Mouse (Mus musculus) limb, embryonic 14.5 days (tissue): ENCODE results near the gene Lrrc51. TPM values are rescaled to one million over a fixed set of nuclear protein-coding genes. Genes with fewer than 3 reads are reported as not detected.

ENCODE experiments used
- ATAC-seq: fragments of 200-750 bp; cut with Nextera tagmentation; 2 replicates; pipeline ENCODE4 v1.8.0; 2017; ENCODE audit warnings: low read depth, moderate number of reproducible peaks, moderate TSS enrichment; ENCODE audit not compliant: low FRiP score
- DNase-seq: peaks from one replicate; pipeline ENCODE4 v3.0.0-alpha.2; 2015; ENCODE audit warnings: low spot score
- H3K27ac ChIP-seq: fragments of 300-500 bp; sonication (generic); replicated peaks from 2 replicates; pipeline ENCODE4 v1.5.1; 2014; ENCODE audit warnings: low read depth, mild to moderate bottlenecking, low read length, moderate library complexity, mixed read lengths
- H3K27me3 ChIP-seq: fragments of 300-500 bp; sonication (generic); 2 replicates; pipeline ENCODE4 v1.6.1; 2014; ENCODE audit warnings: low read length, mixed read lengths; ENCODE audit not compliant: control insufficient read depth, insufficient read depth
- H3K36me3 ChIP-seq: fragments of 300-500 bp; sonication (generic); 2 replicates; pipeline ENCODE4 v1.6.1; 2014; ENCODE audit warnings: mild to moderate bottlenecking, low read length, moderate library complexity, mixed read lengths; ENCODE audit not compliant: control insufficient read depth, insufficient read depth
- H3K4me1 ChIP-seq: fragments of 300-500 bp; sonication (generic); 2 replicates; pipeline ENCODE4 v1.6.1; 2014; ENCODE audit warnings: antibody characterized with exemption, low read length, mixed read lengths; ENCODE audit not compliant: control insufficient read depth, insufficient read depth
- H3K4me2 ChIP-seq: fragments of 300-500 bp; sonication (generic); replicated peaks from 2 replicates; pipeline ENCODE4 v1.6.1; 2014; ENCODE audit warnings: low read depth, mild to moderate bottlenecking, low read length, moderate library complexity; ENCODE audit not compliant: severe bottlenecking
- H3K4me3 ChIP-seq: fragments of 300-500 bp; sonication (generic); replicated peaks from 2 replicates; pipeline ENCODE4 v1.5.1; 2014; ENCODE audit warnings: low read length
- H3K9ac ChIP-seq: fragments of 300-500 bp; sonication (generic); 2 replicates; pipeline ENCODE4 v1.6.1; 2014; ENCODE audit warnings: mild to moderate bottlenecking, low read depth, low read length, moderate library complexity; ENCODE audit not compliant: severe bottlenecking
- H3K9me3 ChIP-seq: fragments of 300-500 bp; sonication (generic); 2 replicates; pipeline ENCODE4 v1.6.1; 2016; ENCODE audit warnings: low read length; ENCODE audit not compliant: control insufficient read depth
- POLR2A ChIP-seq: fragments of 200-500 bp; IDR thresholded peaks from 2 replicates; pipeline ENCODE4 v1.8.0; 2012; ENCODE audit warnings: inconsistent platforms, mild to moderate bottlenecking, moderate library complexity, borderline replicate concordance; ENCODE audit not compliant: insufficient read depth, insufficient read length; ENCODE audit errors: extremely low read depth
- WGBS: fragments of 180-500 bp; shearing (Covaris S2); extraction: QIAGEN DNeasy Blood & Tissue Kit; methylation state at CpG from one replicate; pipeline ENCODE4 v1.1.7; 2014; 5-methylcytosine and 5-hydroxymethylcytosine counted together
- polyA plus RNA-seq, 2 experiments: library from polyadenylated mRNA; depleted of rRNA in 1 of 2; stranded (reverse) in 1 of 2; unstranded in 1 of 2; fragments of >200 nt; fragmentation: Nextera tagmentation in 1 of 2; extraction: Ambion mirVana in 1 of 2; gene quantifications; 2 replicates each; pipeline versions ENCODE4 v1.2.1 to v1.2.3; 2012 to 2014

Lrrc51 gene
- polyA plus RNA-seq, 2 experiments, result 7.5 to 11.7 TPM

DNA sequence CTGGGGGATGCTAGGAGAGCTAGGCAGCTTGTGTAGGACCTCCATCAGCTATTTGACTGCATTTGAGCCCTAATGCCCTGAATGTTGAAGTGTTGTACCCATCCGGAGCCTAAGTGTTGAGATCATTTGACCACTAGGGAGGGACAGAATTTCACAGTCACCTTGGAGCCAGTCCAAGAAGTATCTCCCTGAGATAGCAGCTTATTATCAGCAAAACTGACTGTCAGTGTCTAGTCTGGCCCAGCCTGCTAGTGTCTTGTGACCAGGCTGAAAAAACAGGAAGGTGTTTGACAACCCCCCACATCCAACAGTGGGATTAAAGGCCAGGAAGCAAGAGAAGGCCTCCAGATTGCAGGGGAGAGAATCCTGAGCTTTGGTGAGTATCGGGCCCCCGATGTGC, 62.4 kb downstream of the Lrrc51 start:
- no peak overlapping the region for H3K9ac ChIP-seq
- 81% methylated on average over 3 of the region's 3 CpGs for WGBS
- no peak for TF ChIP-seq POLR2A
- no peaks in the 10 kb centered on the region for H3K4me1 ChIP-seq
- H3K4me2 ChIP-seq, result no peak overlapping the region
- H3K27ac ChIP-seq, result no peak overlapping the region
- H3K36me3 ChIP-seq, result no peaks in the 10 kb centered on the region
- H3K4me3 ChIP-seq, result no peak overlapping the region
- ATAC-seq (no peak), DNase-seq (no peak)
- no peaks in the 10 kb centered on the region for H3K27me3 ChIP-seq
- no peaks in the 10 kb centered on the region for H3K9me3 ChIP-seq

DNA sequence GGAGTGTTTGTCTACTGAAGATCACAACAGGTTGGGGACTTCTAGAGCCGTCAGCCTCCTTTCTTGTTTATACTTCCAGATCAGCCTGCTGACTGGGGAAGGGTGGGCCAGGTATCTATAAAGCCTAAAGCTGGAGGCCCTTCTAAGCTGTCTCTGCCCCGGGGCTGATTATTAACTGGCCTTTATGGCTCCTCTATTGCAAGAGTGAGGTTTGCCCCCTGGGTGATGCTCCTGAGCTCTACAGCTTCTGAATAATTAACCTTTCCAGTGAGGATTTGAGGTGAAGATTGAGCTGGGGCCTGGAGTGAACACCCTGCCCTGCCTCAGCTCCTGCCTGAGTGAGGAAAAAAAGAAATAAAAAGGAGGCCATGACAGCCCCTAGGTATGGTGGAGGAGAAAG, 63.1 kb downstream of the Lrrc51 start, which contains the start of gene Folr1:
Gene Folr1, minus strand, starts transcription at position 160 of the 400 bp plus-strand sequence.
- H3K4me2 ChIP-seq, result no peak within 1 kb of the TSS
- no peaks in the 10 kb centered on the region for H3K36me3 ChIP-seq
- H3K27ac ChIP-seq, result no peak within 1 kb of the TSS
- no peak for TF ChIP-seq POLR2A
- 46% methylated on average over 2 of the region's 2 CpGs for WGBS
- no peak within 1 kb of the TSS for H3K4me3 ChIP-seq
- DNase-seq (no peak), ATAC-seq (no peak)
- no peaks in the 10 kb centered on the region for H3K4me1 ChIP-seq
- no peak within 1 kb of the TSS for H3K9ac ChIP-seq
- H3K27me3 ChIP-seq, result no peaks in the 10 kb centered on the region
- no peaks in the 10 kb centered on the region for H3K9me3 ChIP-seq

DNA sequence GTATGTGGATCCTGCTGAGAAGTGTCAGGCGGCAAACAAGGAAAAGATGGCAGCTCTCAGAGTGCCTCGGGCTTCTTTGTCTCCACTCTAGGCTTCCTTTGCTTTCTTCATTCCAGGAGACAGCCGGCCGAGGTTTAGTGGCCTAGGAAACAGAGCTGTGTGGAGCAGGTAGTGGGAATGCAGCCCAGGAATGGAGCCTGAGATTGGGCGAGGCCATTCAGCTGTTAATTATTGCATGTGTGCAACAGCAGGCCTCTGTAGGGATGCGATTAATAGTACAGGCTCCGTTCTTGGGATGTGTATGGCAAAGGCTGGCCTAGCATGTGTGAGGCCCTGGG, 64.6 kb downstream of the Lrrc51 start:
- Histone ChIP-seq H3K36me3 (no peaks in the 10 kb centered on the region), H3K9me3 (no peaks in the 10 kb centered on the region), H3K4me2 (no peak overlapping the region), H3K27ac (no peak overlapping the region), H3K9ac (no peak overlapping the region), H3K27me3 (no peaks in the 10 kb centered on the region), H3K4me1 (no peaks in the 10 kb centered on the region), H3K4me3 (no peak overlapping the region)
- no peak for DNase-seq
- no peak for TF ChIP-seq POLR2A
- ATAC-seq, result no peak
- 69% methylated on average over 7 of the region's 7 CpGs for WGBS

DNA sequence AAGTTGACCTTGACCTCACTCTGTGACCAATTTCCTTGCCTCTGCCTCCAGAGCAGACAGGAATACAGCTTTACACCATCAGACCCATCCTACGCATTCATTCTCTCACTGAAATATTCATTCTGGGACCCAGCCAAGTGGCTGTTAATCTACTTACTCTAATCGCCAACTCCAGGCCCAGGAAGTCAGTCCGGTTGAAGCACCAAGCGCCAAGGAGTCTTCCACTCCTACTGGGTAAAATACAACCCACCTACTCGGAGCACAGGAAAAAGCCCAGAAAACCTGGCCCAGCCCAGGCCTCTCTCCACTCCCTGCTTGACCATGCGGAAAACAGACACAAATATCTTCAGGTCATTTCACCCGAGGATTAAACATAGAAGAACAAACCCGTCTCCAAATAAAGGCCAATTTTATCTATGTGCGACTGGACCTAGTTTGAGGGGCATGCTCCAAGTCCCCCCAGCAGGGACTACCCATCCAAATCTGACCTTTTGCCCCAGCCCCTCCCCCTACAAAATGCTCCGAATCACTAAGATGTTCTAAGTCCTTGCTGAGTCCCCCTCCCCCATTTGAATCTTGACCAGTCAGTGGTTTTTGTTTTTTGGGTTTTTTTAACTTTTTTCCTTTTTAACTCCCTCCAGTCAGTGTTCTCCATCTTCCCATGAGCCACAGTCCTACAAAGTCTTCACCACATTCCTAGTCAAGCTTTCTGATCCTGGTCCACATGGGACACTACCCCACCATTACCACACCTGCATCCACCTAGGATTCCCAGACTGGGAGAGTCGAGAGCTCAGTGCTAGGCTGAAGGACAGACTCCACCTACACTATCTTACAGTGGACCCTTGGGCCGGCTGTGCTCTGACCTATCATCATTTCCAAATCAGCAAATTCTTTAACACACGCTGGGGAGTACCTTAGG, 65.2 kb downstream of the Lrrc51 start:
- Histone ChIP-seq H3K4me2 (no peak overlapping the region), H3K4me3 (no peak overlapping the region), H3K27me3 (no peaks in the 10 kb centered on the region), H3K36me3 (no peaks in the 10 kb centered on the region), H3K9ac (no peak overlapping the region), H3K4me1 (no peaks in the 10 kb centered on the region), H3K27ac (no peak overlapping the region), H3K9me3 (no peaks in the 10 kb centered on the region)
- WGBS, result 78% methylated on average over 13 of the region's 13 CpGs
- no peak for DNase-seq
- no peak for ATAC-seq
- no peak for TF ChIP-seq POLR2A

DNA sequence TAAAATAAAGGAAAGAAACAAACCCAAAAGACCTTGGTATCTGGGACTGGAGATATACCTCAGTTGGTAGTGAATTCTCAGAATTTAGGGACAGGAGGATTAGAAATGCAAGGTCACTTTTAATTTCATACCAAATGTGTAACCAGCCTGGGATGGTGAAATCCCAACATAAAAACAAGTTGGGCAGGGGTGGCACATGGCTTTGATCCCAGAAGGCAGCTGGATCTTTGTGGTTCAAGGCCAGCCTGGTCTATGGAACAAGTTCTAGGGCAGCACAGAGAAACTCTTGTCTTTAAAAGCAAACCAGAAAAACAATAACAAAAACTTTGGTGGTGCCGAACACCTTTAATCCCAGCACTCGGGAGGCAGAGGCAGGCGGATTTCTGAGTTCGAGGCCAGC, 66.2 kb downstream of the Lrrc51 start:
- DNase-seq, result no peak
- Histone ChIP-seq H3K36me3 (no peaks in the 10 kb centered on the region), H3K27me3 (no peaks in the 10 kb centered on the region), H3K9me3 (no peaks in the 10 kb centered on the region), H3K9ac (no peak overlapping the region), H3K4me3 (no peak overlapping the region), H3K4me1 (no peaks in the 10 kb centered on the region), H3K27ac (no peak overlapping the region), H3K4me2 (no peak overlapping the region)
- WGBS, result 92% methylated on average over 4 of the region's 4 CpGs
- ATAC-seq, result no peak
- no peak for TF ChIP-seq POLR2A
